Mouse (Mus musculus) midbrain, postnatal 0 days (tissue): Measurements from ENCODE around the gene Nudt2. TPM values are rescaled to one million over a fixed set of nuclear protein-coding genes. Genes with fewer than 3 reads are reported as not detected.

Source experiments
- ATAC-seq: fragments of 200-750 bp; cut with Nextera tagmentation; 2 replicates; pipeline ENCODE4 v1.8.0; 2017; ENCODE audit warnings: moderate number of reproducible peaks, mild to moderate bottlenecking, moderate TSS enrichment, moderate library complexity; ENCODE audit not compliant: low FRiP score
- DNase-seq: peaks from one replicate; pipeline ENCODE4 v3.0.0-alpha.2; 2015; ENCODE audit warnings: low spot score
- H3K27ac ChIP-seq: fragments of 300-500 bp; sonication (generic); 2 replicates; pipeline ENCODE4 v1.5.1; 2014; ENCODE audit warnings: low read depth, mild to moderate bottlenecking, low read length, mixed read lengths
- H3K27me3 ChIP-seq: fragments of 300-500 bp; sonication (generic); 2 replicates; pipeline ENCODE4 v1.6.1; 2014; ENCODE audit warnings: low read length, control low read depth, mixed read lengths; ENCODE audit not compliant: insufficient read depth
- H3K36me3 ChIP-seq: fragments of 300-500 bp; sonication (generic); 2 replicates; pipeline ENCODE4 v1.6.1; 2014; ENCODE audit warnings: low read length, control low read depth, mixed read lengths; ENCODE audit not compliant: insufficient read depth
- H3K4me1 ChIP-seq: fragments of 300-500 bp; sonication (generic); 2 replicates; pipeline ENCODE4 v1.6.1; 2014; ENCODE audit warnings: mild to moderate bottlenecking, control low read depth, antibody characterized with exemption, low read length, mixed read lengths; ENCODE audit not compliant: insufficient read depth
- H3K4me2 ChIP-seq: fragments of 300-500 bp; sonication (generic); 2 replicates; pipeline ENCODE4 v1.6.1; 2014; ENCODE audit warnings: low read depth, mild to moderate bottlenecking, low read length, mixed read lengths; ENCODE audit not compliant: poor library complexity, severe bottlenecking
- H3K4me3 ChIP-seq: fragments of 300-500 bp; sonication (generic); 2 replicates; pipeline ENCODE4 v1.5.1; 2014; ENCODE audit warnings: low read depth, mild to moderate bottlenecking, low read length, moderate library complexity
- H3K9ac ChIP-seq: fragments of 300-500 bp; sonication (generic); replicated peaks from 2 replicates; pipeline ENCODE4 v1.6.1; 2014; ENCODE audit warnings: mild to moderate bottlenecking, low read length, moderate library complexity, mixed read lengths; ENCODE audit not compliant: poor library complexity, severe bottlenecking
- H3K9me3 ChIP-seq: fragments of 300-500 bp; sonication (generic); 2 replicates; pipeline ENCODE4 v1.6.1; 2016; ENCODE audit warnings: low read length, control low read depth
- CTCF ChIP-seq: IDR thresholded peaks from 2 replicates; pipeline ENCODE4 v1.5.1; 2016; ENCODE audit warnings: antibody characterized with exemption, mild to moderate bottlenecking
- WGBS: fragments of 180-500 bp; shearing (Covaris S2); extraction: QIAGEN DNeasy Blood & Tissue Kit; methylation state at CpG from one replicate; pipeline ENCODE4 v1.1.7; 2014; 5-methylcytosine and 5-hydroxymethylcytosine counted together
- polyA plus RNA-seq: library from polyadenylated mRNA; unstranded; fragments of >200 nt; fragmentation: Nextera tagmentation; extraction: Ambion mirVana; gene quantifications from 2 replicates; pipeline ENCODE4 v1.2.1, GENCODE M21; 2015
- total RNA-seq: library from RNA; depleted of rRNA; stranded (reverse); fragments of >200 nt; gene quantifications from 2 replicates; pipeline ENCODE4 v1.2.3, GENCODE M21; 2014

Nudt2 gene
- total and polyA plus RNA-seq, 2 experiments from 2014 or later = 41.0 to 70.7 TPM

DNA sequence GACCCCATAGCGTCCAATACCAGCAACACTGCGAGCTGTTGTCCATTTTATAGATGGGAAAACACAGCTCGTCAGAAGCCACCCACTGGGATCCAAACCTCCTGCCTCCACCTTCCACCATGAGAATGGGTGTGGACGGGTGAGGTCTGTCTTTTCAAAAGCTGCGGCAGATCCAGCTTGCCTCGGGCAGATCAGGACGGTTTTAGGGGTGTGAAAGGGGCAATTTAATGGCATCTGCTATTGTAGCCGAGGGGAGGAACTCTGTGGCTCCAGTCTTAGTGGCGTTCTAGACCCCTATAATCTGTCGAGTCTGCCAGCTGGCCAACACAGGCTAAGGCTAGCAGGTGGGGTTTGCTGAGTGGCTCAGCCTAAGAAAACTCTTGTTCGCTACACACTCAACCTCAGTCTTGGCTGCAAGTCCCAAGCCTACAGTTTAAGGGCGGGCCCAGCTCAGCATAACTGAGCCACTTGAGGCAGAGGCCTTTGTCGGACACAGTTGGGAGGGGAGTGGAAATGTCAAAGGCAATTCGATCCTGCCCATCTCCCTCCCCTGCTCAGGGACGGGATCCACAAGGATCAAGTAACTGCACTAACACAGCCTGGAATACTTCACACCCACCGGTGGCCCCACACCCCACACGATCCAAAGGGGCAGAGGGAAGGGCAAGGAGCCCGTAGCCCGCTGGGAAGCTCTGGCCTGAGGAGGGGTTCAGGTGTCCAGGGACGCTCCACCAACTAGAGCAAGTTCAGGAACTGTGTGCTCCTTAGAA lies 37.4 kb downstream of the Nudt2 start:
- TF ChIP-seq CTCF = no peak
- peak overlapping the region; percentile 48 for H3K9ac ChIP-seq
- peaks cover 20% of the 10 kb centered on the region; the same call in 1 of the 2 replicates for H3K27me3 ChIP-seq
- no peaks in the 10 kb centered on the region for H3K36me3 ChIP-seq
- peak overlapping the region; percentile 35 for H3K4me3 ChIP-seq
- H3K4me1 ChIP-seq = peaks cover 20% of the 10 kb centered on the region; the same call in 1 of the 2 replicates
- H3K4me2 ChIP-seq = peak overlapping the region; percentile 64
- 15% methylated on average over 20 of the region's 20 CpGs for WGBS
- peak; percentile 15 for ATAC-seq
- DNase-seq = peak; percentile 44
- peak overlapping the region; percentile 26; the same call in 1 of the 2 replicates for H3K27ac ChIP-seq
- no peaks in the 10 kb centered on the region for H3K9me3 ChIP-seq

GRCm38 (mm10) chr4:41502986-41503412 lies 38.0 kb downstream of the Nudt2 start, which contains the start of gene AI464131:
TSS of gene AI464131 (minus strand) at chr4:41503076.
- TF ChIP-seq CTCF = peak; percentile 29; the same call in 1 of the 2 replicates
- Histone ChIP-seq H3K27me3 (peaks cover 16% of the 10 kb centered on the region; the same call in 1 of the 2 replicates), H3K9ac (peak within 1 kb of the TSS; percentile 48), H3K4me1 (peaks cover 20% of the 10 kb centered on the region; the same call in 1 of the 2 replicates), H3K4me3 (peak within 1 kb of the TSS; percentile 35), H3K4me2 (peak within 1 kb of the TSS; percentile 64), H3K36me3 (no peaks in the 10 kb centered on the region), H3K9me3 (no peaks in the 10 kb centered on the region), H3K27ac (peak within 1 kb of the TSS; percentile 26; the same call in 1 of the 2 replicates)
- 1% methylated on average over 16 of the region's 18 CpGs for WGBS
- ATAC-seq (peak; percentile 85), DNase-seq (peak; percentile 97)

DNA sequence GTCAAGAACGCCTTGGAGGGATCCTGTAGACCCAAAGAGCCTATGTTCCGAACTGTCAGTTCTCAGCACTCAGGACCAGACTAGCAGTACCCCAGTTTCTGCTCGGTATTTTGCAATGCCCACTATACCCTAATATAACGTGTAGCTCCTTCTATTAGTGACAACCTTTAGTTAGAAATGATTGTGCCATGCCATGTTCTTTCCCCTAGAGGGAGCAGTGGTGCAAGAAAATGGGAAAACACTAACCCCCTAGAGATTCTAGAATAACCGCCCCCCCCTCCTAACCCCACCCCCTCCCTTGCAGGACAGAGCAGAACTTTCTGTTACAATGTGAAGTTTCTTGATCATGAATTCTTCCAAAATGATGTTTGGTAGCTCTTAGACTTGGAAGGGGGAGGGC lies 39.4 kb downstream of the Nudt2 start:
- TF ChIP-seq CTCF = peak; percentile 56
- H3K4me3 ChIP-seq = no peak overlapping the region
- no peak for DNase-seq
- no peak overlapping the region for H3K27ac ChIP-seq
- WGBS = 79% methylated on average over 5 of the region's 5 CpGs
- no peaks in the 10 kb centered on the region for H3K36me3 ChIP-seq
- no peak overlapping the region for H3K4me2 ChIP-seq
- ATAC-seq = no peak
- H3K27me3 ChIP-seq = peaks cover 11% of the 10 kb centered on the region; the same call in 1 of the 2 replicates
- H3K9me3 ChIP-seq = no peaks in the 10 kb centered on the region
- peaks cover 14% of the 10 kb centered on the region; the same call in 1 of the 2 replicates for H3K4me1 ChIP-seq
- no peak overlapping the region for H3K9ac ChIP-seq

DNA sequence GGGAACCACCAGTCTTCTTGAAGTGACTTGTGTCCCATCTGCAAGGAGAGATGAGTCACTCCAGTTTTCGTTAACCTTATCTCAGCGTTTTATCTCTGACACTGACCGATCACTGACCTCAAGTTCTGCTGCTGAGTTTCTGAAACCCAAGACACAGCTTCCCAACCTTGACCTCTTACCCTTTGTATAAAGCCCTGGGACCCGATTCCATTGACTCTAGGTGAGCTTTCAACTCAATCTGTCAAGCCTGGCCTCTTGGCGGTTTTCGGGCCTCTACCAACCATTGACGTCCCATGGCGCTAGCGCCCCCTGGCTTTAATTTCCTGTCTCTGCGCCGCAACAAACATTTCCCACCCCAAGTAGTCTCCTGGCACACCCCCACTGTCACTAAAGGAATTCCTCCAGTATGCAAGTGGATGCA lies 40.2 kb downstream of the Nudt2 start:
- Histone ChIP-seq H3K4me2 (no peak overlapping the region), H3K27me3 (peaks cover 6% of the 10 kb centered on the region; the same call in 1 of the 2 replicates), H3K27ac (no peak overlapping the region), H3K36me3 (no peaks in the 10 kb centered on the region), H3K4me1 (peaks cover 13% of the 10 kb centered on the region; the same call in 1 of the 2 replicates), H3K9ac (no peak overlapping the region), H3K9me3 (no peaks in the 10 kb centered on the region), H3K4me3 (no peak overlapping the region)
- no peak for ATAC-seq
- 57% methylated on average over 11 of the region's 11 CpGs for WGBS
- DNase-seq = no peak
- peak; percentile 53 for TF ChIP-seq CTCF

- peak overlapping the region; percentile 82 for H3K4me2 ChIP-seq
- peak overlapping the region; percentile 59; the same call in 1 of the 2 replicates for H3K27ac ChIP-seq
- WGBS = 10% methylated on average over 13 of the region's 13 CpGs
- no peaks in the 10 kb centered on the region for H3K36me3 ChIP-seq
- peak; percentile 76 for DNase-seq
- H3K9ac ChIP-seq = 0 out of 2 replicates have a peak overlapping the region, but pooled peaks have one; percentile 71
- no peak overlapping the region for H3K4me3 ChIP-seq
- peaks cover 13% of the 10 kb centered on the region; the same call in 1 of the 2 replicates for H3K4me1 ChIP-seq
- no peaks in the 10 kb centered on the region for H3K9me3 ChIP-seq
- no peaks in the 10 kb centered on the region for H3K27me3 ChIP-seq
- peak; percentile 76 for TF ChIP-seq CTCF
- no peak for ATAC-seq
These were observed 41.2 kb downstream of the Nudt2 start for GRCm38 (mm10) chr4:41506156-41506555.

DNA sequence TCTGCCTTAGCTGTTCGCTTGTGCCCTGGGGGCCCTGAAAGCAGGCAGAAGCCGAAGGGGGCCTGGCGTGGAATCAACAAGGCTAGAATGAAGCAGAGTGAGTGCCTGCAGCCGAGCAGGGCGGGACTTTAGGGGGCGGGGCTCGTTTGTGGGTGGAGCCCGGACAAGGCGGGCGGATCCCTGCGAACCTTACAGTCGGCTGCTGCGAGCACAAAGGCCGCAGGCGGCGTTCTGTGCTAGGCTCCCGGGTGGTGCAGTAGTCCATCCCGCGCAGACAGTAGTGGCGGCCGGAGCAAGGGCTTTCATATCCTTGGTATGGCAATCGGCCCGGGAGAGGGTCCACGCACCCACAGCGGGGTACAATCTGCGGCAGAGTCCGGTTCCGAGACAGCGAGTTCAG lies 42.0 kb downstream of the Nudt2 start:
- 0% methylated on average over 29 of the region's 29 CpGs for WGBS

More for the DNA sequence above, 42.0 kb downstream of the Nudt2 start:
- Histone ChIP-seq H3K36me3 (no peaks in the 10 kb centered on the region), H3K4me3 (peak overlapping the region; percentile 43), H3K27me3 (no peaks in the 10 kb centered on the region), H3K9ac (peak overlapping the region; percentile 71), H3K4me1 (peaks cover 13% of the 10 kb centered on the region; the same call in 1 of the 2 replicates), H3K4me2 (peak overlapping the region; percentile 82), H3K27ac (peak overlapping the region; percentile 62), H3K9me3 (no peaks in the 10 kb centered on the region)
- DNase-seq = peak; percentile 89
- ATAC-seq = peak; percentile 64
- TF ChIP-seq CTCF = peak; percentile 28; the same call in 1 of the 2 replicates
